Mouse (Mus musculus): ENCODE results near the gene Cpped1.

The Cpped1 gene

DNA sequence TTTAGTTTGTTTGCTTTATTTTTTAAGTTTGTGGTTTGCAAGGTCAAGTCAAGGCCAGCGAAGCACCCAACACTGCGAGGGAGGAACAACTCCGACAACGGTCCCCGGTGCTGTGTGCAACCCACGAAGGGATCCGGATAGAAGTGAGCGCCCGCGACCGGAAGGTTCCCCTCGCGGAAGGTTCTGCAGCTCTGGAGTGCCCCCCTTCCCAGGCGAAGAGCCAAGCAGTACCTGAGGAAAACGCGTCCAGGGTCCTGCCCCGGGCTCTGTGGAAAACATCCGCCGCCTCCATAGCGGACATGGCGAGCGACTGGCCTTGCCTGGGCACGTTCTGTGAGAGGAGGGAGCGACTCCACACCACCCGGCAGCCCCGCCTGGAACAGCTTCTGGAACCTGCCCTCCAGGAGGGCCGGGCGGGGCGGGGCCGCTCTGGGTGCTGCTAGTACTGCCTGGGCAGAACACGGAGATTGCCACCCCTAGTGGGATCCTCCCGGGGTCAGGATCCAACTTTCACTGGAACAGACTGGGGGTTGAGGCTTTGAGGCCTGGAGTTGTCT, at the start of gene Cpped1:
TSS of gene Cpped1 (minus strand) at position 411 of the 557 bp plus-strand sequence.
- DNase-seq, result peak; percentile 93

DNA sequence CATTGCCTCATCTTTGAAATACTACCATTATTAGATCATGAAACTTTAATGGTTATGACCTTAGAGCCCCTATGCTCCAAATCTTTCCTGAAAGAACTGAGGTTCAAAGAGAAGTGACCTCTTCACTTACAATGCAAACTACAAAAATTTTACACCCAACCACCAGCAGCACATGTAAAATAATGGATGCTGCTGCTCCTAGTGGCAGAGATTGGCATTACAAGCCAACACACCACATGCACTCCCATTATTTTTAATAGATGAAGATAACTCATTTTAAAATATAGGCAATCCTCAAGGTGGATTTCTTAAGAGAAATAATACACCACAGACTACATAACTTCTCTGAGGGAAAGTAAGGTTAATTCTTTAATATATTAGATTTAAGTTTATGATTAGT, 31.2 kb upstream of the Cpped1 start:
- peak; percentile 72 to 82 for DNase-seq

DNA sequence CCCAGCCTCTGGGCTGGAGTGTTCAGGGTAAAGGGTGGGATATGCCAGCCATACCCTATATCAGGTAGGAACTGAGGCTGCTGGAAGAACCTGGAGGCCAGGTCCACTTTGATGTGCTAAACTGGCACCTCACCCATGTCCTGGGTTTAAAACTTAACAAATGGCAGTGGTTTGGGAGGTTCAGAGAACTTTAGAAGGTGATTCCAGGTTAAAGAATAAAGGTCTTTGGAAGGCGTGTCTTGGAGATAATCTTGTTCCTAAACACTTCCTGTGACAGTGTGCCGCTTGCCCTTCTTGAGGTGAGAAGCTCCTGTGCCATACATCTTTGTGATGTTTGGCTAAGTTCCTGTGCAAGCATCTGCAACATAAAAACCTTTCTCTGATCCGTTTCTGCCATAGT, 1.6 kb upstream of the Cpped1 start:
- no peak for DNase-seq

DNA sequence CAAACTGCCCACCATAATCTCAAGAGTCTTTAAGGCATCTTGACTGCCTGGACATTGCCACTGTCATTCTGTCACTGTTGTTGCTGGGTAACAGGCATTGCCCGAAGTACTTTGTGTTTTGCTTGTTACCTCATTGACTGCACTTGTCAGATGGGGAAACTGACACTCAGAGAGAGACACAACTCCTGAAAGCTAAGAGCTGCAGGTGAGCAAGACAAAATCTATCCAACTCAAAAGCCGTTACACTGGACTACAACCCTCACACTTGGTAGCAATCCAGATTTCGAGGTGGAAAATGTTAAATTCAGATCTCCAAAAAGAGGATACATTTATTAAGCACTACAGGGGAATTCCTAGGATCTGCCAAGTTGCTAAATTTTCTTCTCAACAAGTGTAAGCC, 572 bp upstream of the Cpped1 start:
- DNase-seq, result peak in 1 of 2 experiments; percentile 13

DNA sequence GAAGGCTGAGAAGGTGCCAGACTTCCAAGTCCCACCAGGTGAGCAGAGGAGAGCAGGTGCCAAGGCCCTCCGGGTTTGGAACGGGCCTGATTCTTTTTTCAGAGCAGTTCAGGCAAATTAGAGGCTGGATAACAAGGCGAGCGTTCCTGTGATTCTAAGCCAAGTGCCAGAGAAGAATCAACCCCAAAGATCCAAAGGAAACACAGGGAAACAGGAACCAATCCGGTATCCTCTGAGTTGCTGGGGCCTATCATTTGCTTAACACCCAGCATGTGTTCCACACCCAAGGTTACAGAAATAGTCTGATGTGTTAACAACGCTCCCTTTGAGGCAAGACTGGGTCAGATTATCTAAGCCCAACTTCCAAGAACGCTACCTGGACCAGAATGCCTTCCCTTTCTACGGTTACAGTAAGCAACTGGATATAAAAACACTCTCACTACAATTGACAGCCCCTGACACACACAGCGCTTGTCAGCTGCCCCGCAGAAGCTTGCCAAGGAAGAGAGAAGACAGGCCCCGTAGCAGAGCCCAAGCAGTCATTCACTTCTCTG, 707 bp downstream of the Cpped1 start:
- DNase-seq, result peak; percentile 74 to 81

- peak; percentile 24 to 35 for DNase-seq
These were observed 1.4 kb downstream of the Cpped1 start for GRCm38 (mm10) chr16:11907816-11908215.

DNA sequence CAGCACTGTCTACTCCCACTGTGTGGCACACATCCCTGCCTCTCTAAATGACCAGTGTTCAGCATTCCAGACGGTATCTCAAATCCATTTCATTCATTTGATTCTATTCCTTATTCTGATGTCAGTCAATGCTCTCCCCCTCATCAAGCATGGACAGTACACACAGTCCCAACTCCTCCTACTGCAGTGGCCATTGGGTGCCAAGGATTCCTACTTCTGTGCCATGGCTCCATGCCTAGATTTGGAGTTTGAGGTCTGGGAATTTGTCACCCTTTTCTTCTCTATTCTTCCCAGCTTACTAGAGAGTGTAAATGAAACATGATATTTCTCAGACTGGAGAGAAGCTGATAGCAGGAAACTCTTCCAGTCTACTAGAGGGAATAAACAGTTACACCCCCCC, 2.3 kb downstream of the Cpped1 start:
- peak; percentile 34 to 45 for DNase-seq

GRCm38 (mm10) chr16:11905216-11905615, 4.0 kb downstream of the Cpped1 start:
- DNase-seq, result no peak

DNA sequence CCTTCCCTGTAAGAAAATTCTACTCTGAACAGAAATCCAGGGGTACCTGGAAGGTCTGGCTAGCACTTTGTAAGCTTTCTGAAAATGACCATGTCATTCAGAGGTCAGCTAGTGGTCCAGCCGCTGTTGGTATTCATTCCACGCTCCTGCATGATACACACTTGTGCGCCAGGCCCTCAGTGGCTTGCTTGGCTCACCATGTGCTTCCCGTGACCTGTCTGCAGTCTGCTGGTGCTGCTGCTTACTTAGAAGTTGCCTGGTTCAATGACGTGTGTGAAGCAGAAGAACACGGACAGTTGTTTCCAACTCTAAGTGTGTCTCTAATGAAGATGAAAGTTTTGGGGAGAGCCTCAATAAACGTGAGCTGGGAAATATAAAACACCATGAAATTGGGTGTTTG, 7.2 kb downstream of the Cpped1 start:
- no peak for DNase-seq

DNA sequence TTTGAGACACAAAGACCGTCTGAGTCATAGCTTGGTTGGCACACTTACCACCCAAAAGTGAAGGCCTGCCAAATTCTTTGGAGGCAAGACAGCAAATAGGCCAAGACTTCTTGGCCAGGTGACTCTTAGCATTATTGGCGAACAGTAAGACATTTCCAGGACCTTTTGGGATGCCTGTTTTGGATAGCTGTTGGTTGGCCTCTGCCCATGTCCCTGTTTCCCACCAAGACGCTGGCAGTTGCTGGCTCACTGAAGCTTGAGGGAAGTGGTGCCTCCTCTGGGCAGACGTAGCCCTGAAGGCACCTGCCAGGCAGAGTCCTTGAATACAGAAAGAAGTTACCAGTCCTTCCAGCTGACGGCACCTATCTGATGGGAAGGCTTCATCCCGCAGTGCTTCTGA, 8.9 kb downstream of the Cpped1 start:
- DNase-seq, result peak; percentile 73 to 74

- DNase-seq, result no peak
These were observed 12.8 kb downstream of the Cpped1 start for GRCm38 (mm10) chr16:11896411-11896810.

GRCm38 (mm10) chr16:11894877-11895276, 14.4 kb downstream of the Cpped1 start:
- DNase-seq, result peak; percentile 53 to 66

- no peak for DNase-seq
These were observed 19.1 kb downstream of the Cpped1 start for GRCm38 (mm10) chr16:11890186-11890585.

DNA sequence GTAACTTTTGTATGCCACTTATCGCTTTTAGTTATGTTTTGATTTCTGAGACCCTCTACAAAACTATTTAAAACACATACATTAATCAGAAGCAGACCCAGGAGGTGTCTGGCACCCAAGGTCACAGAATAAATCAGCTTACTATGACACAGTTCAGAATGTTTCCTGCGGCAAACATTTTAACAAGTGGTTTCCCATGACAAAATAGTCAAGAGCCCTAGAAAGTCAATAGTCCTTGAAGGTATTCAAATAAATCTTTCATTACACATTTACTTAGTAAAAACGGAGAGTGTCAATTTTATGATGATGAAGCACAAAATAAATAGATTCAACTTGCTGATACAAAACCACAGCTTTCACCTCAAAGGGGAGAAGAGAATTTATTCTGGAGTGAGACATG, 19.5 kb downstream of the Cpped1 start:
- DNase-seq, result no peak

GRCm38 (mm10) chr16:11881795-11882194, 27.4 kb downstream of the Cpped1 start:
- DNase-seq, result peak; percentile 31 to 46

- DNase-seq, result no peak
These were observed 28.8 kb downstream of the Cpped1 start for GRCm38 (mm10) chr16:11880461-11880860.

GRCm38 (mm10) chr16:11879196-11879595, 30.0 kb downstream of the Cpped1 start:
- DNase-seq, result no peak

DNA sequence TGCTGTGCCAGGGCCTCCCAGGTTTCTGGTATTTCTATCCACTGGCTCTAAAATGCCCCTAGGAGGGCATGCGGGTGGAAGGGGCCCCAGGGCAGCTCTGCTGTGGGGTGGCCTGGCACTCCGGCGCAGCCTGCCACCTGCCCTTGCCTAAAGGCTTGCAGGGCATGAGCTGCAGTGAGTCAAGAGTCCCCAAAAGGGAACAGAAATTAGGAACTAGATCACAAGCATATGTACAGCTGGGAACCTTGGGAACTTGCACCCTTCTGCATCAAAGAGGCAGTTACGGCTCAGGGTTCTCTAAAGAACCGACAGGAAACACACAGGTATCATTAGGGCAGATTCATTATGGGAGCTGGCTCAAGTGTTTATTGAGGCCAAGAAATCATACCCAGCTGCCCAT, 34.0 kb downstream of the Cpped1 start:
- no peak for DNase-seq

- DNase-seq, result peak; percentile 43 to 57
These were observed 36.0 kb downstream of the Cpped1 start for GRCm38 (mm10) chr16:11873292-11873691.

DNA sequence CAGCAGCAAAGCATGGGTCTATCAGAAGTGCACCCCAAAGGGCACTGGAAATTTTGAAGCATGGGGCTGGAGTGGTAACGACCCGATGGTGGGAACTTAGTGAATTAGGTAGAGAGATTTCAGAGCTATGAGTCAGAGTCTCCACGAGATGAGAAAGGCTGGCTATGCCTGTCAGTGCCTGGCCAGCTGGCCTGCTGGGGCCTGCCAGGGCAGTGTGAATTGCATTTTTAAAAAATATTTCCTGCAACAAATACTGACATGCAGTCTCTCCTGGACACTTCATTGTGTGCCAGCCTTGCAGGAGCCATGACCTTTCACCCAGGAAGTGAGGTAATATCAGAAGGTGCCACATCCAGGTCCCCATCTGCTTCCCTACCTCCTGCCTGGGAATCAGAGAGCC, 40.8 kb downstream of the Cpped1 start:
- DNase-seq, result no peak

DNA sequence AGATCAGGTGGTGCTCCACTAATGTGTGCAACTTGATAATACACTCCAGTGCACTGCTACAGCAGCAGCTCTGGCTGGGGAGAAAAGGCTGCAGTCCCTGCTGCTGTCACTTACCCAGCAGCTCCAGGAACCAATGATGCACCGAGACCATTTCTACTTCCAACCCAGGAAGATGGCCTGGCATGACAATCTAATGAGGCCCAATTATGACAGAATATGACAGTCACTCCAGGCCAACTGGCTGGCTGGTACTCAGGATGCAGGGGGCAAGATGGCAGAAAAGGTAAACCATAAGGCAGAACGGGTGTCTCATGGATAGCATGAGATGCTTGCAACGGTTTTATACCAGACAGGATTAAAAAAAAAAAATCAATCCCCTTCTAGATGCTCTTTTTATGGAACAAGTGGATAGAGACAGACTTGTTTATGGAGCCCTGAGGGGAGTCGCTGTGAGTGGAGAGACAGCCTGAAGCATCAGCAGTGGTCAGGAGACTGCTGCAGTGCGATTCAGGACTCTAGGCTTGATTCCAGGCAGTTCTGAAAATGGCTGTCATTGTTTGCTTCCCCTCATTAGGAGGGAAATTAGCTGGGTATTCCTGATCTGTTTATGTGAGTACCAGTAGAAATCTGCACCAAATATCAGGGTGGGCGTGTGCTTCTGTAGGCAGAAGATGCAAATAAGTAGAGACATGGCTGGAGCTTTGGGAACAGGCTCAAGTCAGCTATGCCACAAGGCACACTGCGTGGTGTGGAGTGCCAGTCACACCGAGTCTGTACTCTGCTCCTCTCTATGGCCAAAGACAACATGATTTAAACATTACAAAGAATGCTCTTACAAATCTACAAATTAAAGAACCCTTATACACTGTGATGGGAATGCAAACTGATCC, 56.3 kb downstream of the Cpped1 start:
- peak; percentile 61 to 65 for DNase-seq

GRCm38 (mm10) chr16:11848990-11849658, 60.1 kb downstream of the Cpped1 start:
- no peak for DNase-seq

DNA sequence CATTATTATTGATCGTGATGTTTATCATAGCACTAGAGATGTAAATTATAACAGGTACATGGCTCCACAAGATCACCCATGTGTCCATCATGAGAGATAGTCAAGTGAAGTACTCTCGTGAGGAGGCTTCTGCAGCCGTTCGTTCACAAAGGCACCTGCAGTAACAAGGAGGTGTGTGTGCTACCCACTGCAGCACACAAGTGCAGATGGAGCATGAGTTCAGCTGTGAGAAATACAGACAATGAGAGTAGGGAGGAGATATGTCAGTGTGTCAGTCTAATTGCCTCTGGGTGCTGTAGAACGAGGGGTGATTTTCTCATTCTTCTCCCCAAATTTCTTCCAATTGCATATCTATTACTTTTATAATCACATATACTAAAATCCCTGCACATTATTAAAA, 63.9 kb downstream of the Cpped1 start:
- no peak for DNase-seq
